Mouse (Mus musculus): Measurements from ENCODE around the gene March11. TPM values are rescaled to one million over a fixed set of nuclear protein-coding genes. Genes with fewer than 3 reads are reported as not detected.

March11 gene
- not detected for total RNA-seq (2021)
- long read RNA-seq, experiment 1 = 0 reads
- long read RNA-seq, experiment 2 = 0 reads

DNA sequence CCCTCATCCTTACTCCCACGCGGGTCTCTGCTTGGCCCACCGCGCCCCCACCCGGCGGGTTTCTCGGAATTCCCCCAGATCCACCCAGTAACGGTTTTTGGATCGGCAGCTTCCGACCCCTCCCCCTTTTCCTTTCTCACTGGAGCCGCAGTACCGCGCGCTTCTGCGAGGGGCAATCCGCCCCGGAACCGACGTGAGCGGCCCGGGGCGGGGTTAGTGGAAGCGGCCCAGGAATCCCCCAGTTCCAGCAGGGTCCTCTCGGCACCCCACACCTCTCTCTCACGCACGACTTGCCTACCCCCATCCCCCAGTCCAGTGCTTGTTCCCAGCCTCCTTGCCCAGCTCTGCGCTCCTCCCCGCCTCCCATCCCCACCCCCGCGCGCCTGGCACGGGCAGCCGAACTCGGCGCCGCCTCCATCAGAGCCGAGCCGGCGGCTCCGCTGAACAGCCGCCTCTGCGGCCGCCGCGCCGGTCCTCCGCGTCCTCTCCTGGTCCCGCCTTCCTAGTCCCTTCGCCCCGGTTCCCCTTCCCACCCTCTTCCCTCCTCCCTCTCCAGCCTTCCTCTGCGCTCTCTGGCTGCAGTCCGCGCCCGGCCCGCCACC is at the start of gene March11:
TSS of gene March11 (plus strand) at position 420 of the 602 bp plus-strand sequence.
- intact Hi-C loops (cut with DNase I) = no loop called here
- DNase-seq = no peak

DNA sequence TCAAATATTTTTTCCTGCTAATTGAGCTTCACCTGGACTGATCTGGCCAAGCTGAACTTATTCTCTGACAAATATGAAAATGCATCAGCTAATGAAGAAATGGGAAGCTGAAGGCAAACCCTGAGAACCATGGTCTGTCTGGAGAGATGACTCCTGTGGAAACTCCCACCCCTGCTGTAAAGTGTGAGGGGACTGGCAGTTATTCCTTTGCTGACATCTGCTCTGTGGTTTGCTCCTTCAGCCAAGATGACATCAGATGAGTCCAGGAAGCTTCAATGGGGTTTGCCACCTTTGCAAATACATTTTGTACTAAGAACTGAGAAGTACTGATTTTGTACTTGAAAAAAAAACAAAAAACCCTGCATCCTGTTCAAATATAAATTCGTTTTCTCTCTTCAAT is 46.5 kb upstream of the March11 start:
- intact Hi-C loops (cut with DNase I) = no loop called here
- DNase-seq = no peak

DNA sequence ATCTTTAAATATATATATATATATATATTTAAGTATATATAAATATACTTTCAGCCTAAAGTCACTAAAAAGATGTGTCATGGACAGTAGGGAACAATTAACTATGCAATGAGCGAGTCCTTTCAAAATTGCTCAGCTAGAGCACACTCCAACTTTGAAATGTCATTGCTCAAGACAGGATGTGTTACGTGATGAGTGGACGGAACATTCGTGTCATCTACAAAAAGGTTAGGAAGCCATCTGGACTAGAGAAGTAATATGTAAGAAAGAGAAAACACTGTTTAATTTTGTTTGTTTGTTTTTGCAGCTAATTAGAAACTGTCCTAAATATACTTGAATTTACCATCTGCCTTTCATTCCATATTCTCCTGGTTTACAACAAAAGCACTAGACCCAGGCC is 39.3 kb upstream of the March11 start:
- intact Hi-C loops (cut with DNase I) = no loop called here
- no peak for DNase-seq

DNA sequence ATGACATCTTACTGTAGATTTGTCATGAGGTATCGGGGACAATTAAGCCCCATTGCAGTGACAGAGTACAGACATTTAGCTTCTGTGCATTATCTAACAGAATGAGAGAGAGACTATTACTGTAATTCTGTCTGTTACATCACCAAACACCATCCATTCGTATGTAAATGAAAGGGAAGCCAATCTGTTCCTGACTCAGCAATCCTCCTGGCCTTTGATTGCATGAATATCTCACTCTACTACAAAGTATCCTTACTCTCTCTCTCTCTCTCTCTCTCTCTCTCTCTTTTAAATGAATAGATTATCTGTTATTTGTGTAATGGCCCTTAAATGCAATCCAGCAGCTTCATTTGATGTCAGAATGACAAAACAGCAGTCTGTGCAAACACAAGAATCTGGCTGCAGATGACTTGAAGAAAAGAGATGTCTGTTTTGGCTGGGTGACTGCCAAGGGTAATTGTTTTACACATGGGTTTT is 32.8 kb upstream of the March11 start:
- intact Hi-C loops (cut with DNase I) = no loop called here
- no peak for DNase-seq

DNA sequence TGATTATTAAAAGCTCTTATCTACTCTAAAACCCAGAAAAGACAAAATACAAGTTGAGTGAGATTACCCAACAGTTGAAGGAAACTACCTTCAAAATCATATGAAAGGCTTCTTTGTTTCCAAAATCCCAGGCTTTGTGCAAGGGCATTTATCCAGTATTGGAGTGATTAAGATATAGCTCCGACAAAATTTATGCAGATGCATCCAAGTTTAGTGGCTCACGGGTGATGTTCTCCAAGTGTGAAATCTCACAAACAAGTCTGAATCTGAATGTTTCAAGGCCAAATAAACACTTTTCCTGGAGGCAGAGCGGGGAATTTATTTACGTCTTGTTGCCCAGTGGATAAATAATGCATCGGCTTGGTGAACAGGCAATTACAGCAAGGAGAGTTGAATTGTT is 32.2 kb upstream of the March11 start:
- DNase-seq = no peak
- intact Hi-C loops (cut with DNase I) = no loop called here

DNA sequence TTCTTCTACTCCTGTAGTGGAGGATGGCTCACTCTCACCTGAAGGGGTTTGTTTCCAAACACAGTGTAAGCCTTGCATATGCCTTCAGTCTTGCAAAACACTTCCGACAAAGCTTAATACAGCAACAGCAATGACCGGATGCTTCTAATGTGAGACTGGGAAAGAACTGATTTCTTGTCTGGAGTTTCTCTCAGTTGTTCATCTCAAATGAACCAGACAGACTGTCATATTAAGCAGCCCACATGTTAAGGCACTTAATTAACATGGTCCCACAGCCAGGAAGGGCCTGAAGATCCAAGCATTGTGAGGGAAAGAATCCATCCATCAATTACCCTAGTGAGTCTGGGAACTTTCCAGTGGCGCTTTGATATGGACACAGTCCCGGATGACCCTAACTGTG is 17.0 kb upstream of the March11 start:
- intact Hi-C loops (cut with DNase I) = no loop called here
- no peak for DNase-seq

DNA sequence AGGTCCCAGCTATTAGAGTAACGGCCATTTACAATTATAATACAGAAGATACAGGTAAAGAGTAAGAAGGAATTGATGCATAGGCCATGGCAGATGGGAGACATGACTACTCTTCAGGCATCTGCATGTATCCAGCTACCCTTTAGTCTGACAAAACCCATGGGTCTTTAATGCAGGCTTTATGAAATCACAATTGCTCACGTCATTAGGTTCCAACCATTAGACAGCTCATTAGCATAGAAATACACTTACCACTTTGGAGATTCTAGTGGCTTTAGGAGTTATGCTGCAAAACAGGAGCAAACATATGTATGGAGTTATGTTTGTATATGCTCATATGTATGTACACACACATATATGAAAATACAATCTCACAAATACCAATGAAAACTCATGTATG is 16.0 kb upstream of the March11 start:
- intact Hi-C loops (cut with DNase I) = no loop called here
- DNase-seq = no peak

DNA sequence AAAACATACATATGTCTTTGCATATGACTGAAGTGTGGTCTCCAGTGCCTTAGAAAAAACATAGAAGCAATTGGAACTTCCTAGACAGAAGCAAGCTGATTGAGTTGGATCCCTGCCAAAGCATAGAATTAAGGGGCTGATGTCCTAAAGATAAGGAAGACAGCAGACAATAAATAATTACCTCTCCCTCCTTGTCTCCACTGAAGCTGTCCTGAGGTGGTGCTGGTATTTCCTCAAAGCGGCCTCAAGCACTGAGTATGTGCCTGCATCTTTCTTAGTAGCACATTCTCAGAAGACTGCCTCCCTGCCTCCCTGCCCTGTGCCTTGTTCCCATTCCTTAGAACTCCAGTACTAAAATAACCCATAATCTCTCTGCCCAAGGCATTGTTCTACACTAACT is 15.6 kb upstream of the March11 start:
- no peak for DNase-seq
- intact Hi-C loops (cut with DNase I) = no loop called here

DNA sequence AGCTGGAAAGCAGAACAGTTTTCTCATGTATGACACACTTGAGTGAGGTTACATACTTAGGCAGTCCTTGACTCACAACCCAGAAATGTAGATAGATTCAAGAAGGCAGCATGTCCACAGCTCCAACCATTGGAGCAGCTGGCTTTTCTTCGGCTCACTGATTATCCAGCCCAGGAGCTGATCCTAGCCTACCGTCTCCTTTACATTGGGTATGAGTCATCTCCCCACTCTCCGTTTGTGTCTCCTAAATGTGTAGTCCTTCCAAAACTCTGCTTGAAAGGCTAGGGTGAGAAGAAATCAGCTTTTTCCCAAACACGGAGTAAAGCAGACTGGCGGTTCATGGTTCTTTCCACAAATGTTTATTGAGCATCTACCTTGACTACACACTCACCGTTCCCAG is 10.2 kb upstream of the March11 start:
- intact Hi-C loops (cut with DNase I) = no loop called here
- no peak for DNase-seq

DNA sequence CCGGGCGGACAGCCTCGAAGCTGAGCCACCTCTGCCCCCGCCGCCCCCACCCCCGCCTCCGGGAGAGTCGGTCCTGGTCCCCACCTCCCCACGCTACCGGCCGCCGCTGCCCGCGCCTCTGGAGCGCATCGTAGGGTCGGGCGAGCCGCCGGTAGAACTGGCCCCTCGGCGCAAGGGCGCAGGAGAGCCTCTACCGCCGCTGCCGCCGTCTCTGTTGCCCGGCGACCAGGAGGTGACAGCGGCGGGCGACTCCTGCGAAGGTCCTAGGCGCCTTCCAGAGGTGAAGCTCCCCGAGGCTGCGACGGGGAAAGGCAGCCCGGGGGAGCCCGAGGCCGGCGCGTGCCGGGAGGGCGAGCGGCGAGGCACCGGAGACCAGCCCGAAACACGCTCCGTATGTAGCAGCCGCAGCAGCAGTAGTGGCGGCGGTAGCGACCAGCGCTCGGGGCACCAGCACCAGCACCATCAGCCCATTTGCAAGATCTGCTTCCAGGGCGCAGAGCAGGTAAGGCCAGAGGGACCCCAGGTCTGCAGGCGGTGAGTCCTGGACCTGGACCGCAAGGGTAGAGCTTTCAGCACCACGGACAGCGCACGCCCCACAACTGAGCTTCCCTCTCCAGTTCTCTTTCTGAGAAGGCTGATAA is 563 bp downstream of the March11 start:
- DNase-seq = peak in 1 of 2 experiments; percentile 16
- intact Hi-C loops (cut with DNase I) = no loop called here

DNA sequence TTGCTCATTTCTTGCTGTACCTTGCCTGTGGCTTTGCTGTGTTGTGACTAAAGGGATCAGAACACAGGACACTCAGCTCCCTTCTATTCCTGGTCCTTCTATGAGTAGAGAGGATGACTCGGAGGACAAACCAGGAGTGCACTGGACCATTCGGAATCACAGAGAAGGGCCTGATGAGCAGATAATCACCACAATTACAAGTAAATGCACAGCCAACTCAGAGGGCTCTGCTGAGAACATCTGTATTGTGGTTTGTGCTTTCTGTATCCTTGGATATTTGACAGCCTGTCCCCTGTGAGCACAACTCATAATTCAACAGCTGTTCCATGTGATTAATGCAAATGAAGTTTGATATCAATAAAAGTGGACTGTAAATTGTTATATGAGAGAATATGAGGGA is 11.0 kb downstream of the March11 start:
- intact Hi-C loops (cut with DNase I) = loop anchor here (5.0 kb wide), 1 partner anchor 323 kb away; no protein-coding TSS in a partner anchor

DNA sequence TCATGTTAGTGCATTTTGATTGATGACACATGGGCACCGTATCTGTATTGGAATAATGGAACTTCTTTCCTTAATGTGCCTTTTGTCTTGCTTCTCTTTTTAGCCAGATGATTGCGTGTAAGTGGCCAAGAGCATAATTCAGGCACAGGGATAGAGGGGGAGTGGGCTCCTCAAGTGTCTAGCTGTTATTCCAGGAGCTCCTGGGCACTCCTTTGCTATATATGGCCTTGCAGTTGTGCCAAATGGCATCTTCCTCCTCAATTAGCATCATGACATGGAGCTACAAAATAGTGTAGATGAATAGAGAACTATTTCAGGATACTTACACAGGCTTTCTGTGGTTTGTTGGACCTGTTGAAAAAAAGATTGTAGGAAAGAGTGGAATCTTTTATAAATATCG is 11.6 kb downstream of the March11 start:
- intact Hi-C loops (cut with DNase I) = loop anchor here (5.0 kb wide), 1 partner anchor 323 kb away; no protein-coding TSS in a partner anchor
- no peak for DNase-seq

More for the DNA sequence above, 11.0 kb downstream of the March11 start:
- no peak for DNase-seq

DNA sequence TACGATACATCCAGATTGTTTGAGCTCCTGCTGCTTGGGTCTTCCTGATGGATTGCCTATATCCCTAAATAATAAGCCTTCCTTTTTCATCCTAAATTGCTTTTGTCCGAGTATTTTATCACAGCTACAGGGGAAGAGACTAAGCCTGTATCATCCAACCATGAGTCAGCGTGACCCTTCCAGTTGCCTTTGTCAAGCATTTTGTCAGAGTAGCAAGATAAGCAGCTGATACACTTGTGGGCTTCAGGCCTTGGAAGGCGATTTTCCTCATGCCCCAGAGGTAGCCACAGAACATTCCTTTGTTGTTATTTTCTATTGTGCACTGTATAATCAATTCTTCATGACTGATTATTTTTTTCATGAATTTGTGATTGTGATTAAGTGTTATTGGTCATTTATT is 14.0 kb downstream of the March11 start:
- intact Hi-C loops (cut with DNase I) = loop anchor here (5.0 kb wide), 1 partner anchor 326 kb away; no protein-coding TSS in a partner anchor
- DNase-seq = no peak

DNA sequence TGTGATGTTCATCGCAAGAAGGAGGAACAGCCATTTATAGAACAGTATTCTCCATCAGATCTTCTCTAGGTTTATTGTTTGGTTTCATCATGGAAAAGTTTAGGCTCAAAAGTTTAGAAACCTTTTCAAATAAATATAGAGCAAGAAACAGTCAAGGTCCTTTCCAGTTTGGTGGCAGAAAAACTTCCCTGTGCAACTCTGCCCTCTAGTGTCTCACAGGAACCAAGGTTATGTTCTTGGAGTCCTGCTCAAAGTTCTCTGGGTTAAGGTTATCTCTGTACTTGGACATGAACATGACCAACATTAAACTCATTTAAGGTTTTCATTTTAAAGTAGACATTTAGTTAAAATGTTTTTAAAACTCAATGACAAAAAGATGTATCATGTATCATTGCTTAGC is 18.3 kb downstream of the March11 start:
- intact Hi-C loops (cut with DNase I) = no loop called here
- no peak for DNase-seq

DNA sequence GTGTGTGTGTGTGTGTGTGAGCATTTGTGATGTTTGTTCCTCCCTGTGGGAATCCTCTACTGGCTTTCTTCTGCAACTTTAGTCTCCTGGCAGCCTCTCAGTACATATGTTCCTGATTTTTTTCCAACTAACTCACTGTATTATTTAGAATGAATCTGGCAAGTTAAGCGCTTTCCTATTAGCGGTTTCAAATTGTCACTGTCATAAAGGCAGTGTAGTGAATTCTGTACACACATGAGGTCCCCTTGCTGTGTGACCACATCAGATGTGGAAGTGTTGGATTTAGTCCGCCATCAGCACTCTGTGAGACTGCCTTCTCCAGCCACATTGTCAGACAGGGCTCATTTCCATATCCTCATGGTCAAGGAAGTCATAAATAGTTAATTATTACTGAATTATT is 26.9 kb downstream of the March11 start:
- intact Hi-C loops (cut with DNase I) = no loop called here

DNA sequence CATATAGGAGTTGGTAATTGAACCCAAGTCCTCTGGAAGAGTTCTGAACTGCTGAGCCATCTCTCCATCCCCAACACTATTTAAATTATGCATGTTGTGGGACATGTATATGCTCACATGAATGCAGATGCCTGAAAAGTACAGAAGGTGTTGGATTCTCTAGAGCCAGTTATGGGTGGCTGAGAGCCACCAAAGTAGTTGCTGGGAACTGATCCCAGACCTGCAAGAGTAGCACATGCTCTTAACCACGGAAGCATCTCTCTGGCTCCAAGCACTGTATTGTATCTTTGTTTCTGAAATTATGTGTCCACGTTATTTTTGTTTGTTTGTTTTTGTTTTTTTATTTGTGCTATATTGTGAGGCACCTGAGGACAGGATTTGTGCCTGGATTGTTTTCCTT is 28.9 kb downstream of the March11 start:
- no peak for DNase-seq
- intact Hi-C loops (cut with DNase I) = no loop called here

More for the DNA sequence above, 26.9 kb downstream of the March11 start:
- no peak for DNase-seq

DNA sequence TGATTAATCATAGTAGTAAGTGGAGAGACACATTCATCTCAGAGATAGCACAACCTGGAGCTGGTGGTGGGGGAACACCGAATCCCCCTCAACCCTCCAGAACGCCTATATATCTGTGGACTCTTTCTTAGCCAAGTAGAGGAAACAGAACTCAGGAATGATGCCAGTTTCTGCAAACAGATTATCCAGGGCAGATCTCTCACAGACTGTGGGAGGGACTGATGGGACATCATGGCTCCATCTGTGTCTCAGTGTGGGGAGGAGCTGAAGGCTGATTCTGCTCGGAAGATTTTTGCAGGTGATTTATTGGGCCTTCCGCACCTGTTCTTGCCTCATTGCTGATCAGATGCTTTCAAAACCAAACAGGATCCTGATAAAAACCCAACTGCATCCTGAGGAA is 29.5 kb downstream of the March11 start:
- intact Hi-C loops (cut with DNase I) = no loop called here
- DNase-seq = no peak

DNA sequence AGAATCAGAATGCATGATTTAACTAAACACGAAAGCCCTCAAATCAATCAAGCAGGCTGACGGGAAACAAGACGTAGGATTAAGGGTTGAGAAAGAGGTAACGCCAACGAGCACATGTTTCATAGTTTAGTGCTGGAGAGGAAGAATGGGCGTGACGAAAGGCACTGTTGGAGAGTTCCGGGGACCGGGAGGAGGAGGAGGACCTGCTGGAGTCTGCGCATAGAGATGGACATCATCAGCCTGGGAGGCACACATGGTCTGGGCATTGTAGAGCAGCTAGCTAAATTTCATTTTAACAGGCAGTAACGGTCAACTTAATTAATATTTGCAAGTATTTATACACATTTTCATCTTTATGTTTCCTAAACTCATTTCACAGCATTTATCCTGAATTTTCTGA is 31.6 kb downstream of the March11 start:
- no peak for DNase-seq
- intact Hi-C loops (cut with DNase I) = no loop called here

DNA sequence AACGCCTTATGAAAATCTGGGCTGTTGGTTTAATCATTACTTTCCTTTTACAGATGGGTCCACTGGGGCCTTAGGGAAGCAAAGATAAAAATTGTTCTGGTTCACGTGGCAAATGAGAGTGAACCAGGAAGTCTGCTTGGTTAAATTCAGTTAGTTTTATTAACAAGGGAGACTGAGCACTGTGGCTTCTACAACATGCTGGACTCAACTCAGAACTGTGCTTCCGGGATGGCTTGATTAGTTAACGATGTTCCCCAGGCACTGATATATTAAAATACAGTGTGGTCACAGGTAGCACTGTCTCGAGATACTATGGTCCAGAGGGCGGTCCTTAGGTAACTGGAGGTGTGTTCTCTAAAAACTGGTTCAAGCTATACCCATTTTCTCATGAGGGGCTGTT is 32.1 kb downstream of the March11 start:
- intact Hi-C loops (cut with DNase I) = no loop called here
- no peak for DNase-seq

DNA sequence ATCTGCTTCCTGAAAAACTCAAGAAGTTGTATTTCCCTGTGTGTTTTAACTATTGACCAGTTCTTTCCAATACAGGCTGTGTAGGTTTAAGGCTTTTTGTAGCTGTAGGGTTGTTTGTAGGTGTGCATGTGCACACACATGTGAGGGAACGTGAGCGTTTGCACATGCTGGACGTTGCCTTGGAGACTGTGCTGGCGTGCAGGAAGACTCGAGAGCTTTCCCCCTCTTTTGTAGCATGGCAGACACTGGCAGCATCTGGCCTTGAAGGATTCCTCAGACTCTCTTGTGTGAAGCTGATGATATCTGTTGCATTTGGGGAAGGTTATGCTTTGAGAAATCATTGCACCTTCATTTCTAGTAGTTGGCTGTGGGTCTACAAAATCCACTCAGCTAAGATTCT is 35.5 kb downstream of the March11 start:
- intact Hi-C loops (cut with DNase I) = no loop called here
- DNase-seq = no peak

DNA sequence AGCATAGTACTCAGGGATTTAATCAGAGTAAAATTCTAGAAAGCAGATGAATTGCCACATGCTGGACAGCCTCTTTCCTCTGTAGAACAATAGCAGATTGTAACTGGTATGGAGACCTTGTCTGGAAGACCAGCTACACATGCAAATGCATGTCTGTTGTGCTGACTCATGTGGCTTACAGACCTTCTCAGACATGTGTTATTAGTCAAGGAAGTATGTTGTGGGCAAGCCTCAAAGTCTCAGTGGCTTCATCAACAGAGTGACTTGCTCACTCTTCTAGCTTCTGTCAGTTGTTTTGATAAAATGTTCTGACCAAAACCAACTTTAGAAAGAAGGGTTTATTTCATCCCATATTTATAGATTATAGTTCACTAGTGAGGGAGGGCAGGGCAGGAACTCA is 44.8 kb downstream of the March11 start:
- intact Hi-C loops (cut with DNase I) = no loop called here

DNA sequence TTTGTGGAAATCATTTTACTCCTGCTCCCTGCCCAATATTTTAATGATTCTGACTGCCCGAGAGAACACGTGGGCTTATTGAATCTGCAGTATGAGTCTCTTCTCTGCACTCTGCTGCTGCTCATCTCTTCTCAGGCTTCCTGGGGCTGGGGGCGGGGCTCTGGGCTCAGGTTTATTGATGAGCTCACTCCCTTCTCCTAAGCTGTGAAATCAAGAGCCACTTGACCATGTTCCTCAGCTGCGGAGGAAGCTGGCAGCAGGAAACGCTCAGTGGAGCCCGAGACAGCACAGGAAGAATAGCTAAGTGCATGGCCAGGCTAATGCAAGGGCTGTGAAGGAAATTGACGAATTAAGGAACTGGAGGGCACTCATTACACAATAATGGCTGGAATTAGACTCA is 56.5 kb downstream of the March11 start:
- intact Hi-C loops (cut with DNase I) = no loop called here
- no peak for DNase-seq

More for the DNA sequence above, 44.8 kb downstream of the March11 start:
- no peak for DNase-seq
